Mouse (Mus musculus) right cerebral cortex, postnatal 25 days (tissue): ENCODE measurements around the gene Fam229a.
"Not testable (repeated sequence)": the region's sequence is repeated elsewhere in the genome, so short reads cannot be mapped to it uniquely, and the experiment has no call there.

Experiments
- DNase-seq: peaks from one replicate; pipeline ENCODE4 v3.0.0; 2022

The Fam229a gene

GRCm38 (mm10) chr4:129490972-129491880, at the start of gene Fam229a, which contains the start of gene Tssk3:
Fam229a (plus strand) TSS chr4:129491190.
Tssk3 (minus strand) TSS chr4:129491022.
- no peak for DNase-seq

- DNase-seq: no peak
Measured at GRCm38 (mm10) chr4:129447360-129447759, 43.6 kb upstream of the Fam229a start.

- DNase-seq: no peak
Measured at GRCm38 (mm10) chr4:129447778-129448563, 43.0 kb upstream of the Fam229a start.

GRCm38 (mm10) chr4:129448713-129449112, 42.3 kb upstream of the Fam229a start:
- DNase-seq: no peak

GRCm38 (mm10) chr4:129450851-129451250, 40.1 kb upstream of the Fam229a start:
- no peak for DNase-seq

- DNase-seq: no peak
Measured at GRCm38 (mm10) chr4:129451471-129452169, 39.4 kb upstream of the Fam229a start.

- peak; percentile 55 for DNase-seq
Measured at GRCm38 (mm10) chr4:129455265-129455664, 35.7 kb upstream of the Fam229a start.

GRCm38 (mm10) chr4:129456126-129456525, 34.9 kb upstream of the Fam229a start:
- DNase-seq: no peak

- not testable (repeated sequence) for DNase-seq
Measured at GRCm38 (mm10) chr4:129457311-129457710, 33.7 kb upstream of the Fam229a start.

- no peak for DNase-seq
Measured at GRCm38 (mm10) chr4:129459726-129460125, 31.3 kb upstream of the Fam229a start.

- no peak for DNase-seq
Measured at GRCm38 (mm10) chr4:129460827-129461182, 30.2 kb upstream of the Fam229a start.

GRCm38 (mm10) chr4:129461183-129461960, 29.6 kb upstream of the Fam229a start, which contains the start of gene Bsdc1:
Bsdc1 (plus strand) TSS chr4:129461581.
- peak; percentile 98 for DNase-seq

- no peak for DNase-seq
Measured at GRCm38 (mm10) chr4:129462118-129462517, 28.9 kb upstream of the Fam229a start.

GRCm38 (mm10) chr4:129463097-129464059, 27.6 kb upstream of the Fam229a start:
- no peak for DNase-seq

- DNase-seq: no peak
Measured at GRCm38 (mm10) chr4:129464286-129464815, 26.6 kb upstream of the Fam229a start.

- no peak for DNase-seq
Measured at GRCm38 (mm10) chr4:129476047-129476446, 14.9 kb upstream of the Fam229a start.

- no peak for DNase-seq
Measured at GRCm38 (mm10) chr4:129479863-129480262, 11.1 kb upstream of the Fam229a start.

- no peak for DNase-seq
Measured at GRCm38 (mm10) chr4:129481090-129481489, 9.9 kb upstream of the Fam229a start.

- DNase-seq: no peak
Measured at GRCm38 (mm10) chr4:129494681-129495080, 3.7 kb downstream of the Fam229a start.

- peak; percentile 49 for DNase-seq
Measured at GRCm38 (mm10) chr4:129495672-129496562, 4.9 kb downstream of the Fam229a start.
